ENCODE assay signal across 9 mouse cellular contexts in the genomic region with DNA sequence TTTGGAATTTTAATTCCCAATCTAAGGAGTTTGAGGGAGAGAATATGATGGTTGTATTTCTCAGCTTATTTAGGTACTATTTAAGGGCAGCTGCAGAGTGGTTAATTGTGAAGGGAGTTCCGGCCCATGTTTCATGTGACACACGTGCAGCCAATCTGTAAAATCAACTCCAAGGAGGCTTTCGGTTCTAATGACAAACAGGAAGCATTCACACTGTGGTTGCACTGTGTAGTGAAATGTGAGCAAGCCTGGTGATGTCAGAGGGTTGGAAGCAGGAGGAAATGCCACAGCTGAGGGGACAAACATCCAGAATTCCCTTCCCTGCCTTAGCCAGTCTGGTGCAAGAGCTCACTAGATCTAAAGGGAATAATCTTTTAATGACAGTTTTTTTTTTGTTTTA. TPM values are rescaled to one million over a fixed set of nuclear protein-coding genes. Genes with fewer than 3 reads are reported as not detected.
DNase-seq lines count a peak whose midpoint lies in the region; ATAC-seq lines count a peak whose summit lies in the region.
"Had no signal": no experiment of that assay in that cellular context is flagged by ENCODE, and none has a peak within 500 bp of the region (broad histone marks: within the 10 kb centered on the region; RNA-seq: fewer than 3 reads in every experiment).

No protein-coding gene starts in this region.

- ATAC-seq in hindbrain, embryonic 16.5 days = no peak
- ATAC-seq in liver, embryonic 12.5 days = no peak
- no peak for ATAC-seq in intestine, embryonic 15.5 days

- 56% methylated on average over 3 of the region's 3 CpGs for WGBS in hindbrain, embryonic 16.5 days
- 30% methylated on average over 3 of the region's 3 CpGs for WGBS in liver, embryonic 12.5 days (ENCODE audit: insufficient replicate concordance)
- WGBS in intestine, embryonic 15.5 days = 44% methylated on average over 3 of the region's 3 CpGs

- H3K9ac ChIP-seq in hindbrain, embryonic 16.5 days (ENCODE audit: low read depth, low read length) = no peak overlapping the region
- no peak overlapping the region for H3K9ac ChIP-seq in liver, embryonic 12.5 days
- H3K9ac ChIP-seq in intestine, embryonic 15.5 days = no peak overlapping the region
- H3K9ac ChIP-seq: liver, embryonic 14.5 days had no signal

- H3K27me3 ChIP-seq in hindbrain, embryonic 16.5 days (replicated peaks; ENCODE audit: control insufficient read depth, insufficient read depth, low read length) = no peaks in the 10 kb centered on the region
- no peaks in the 10 kb centered on the region; the same call in 1 of the 2 replicates for H3K27me3 ChIP-seq in liver, embryonic 12.5 days (replicated peaks)
- no peaks in the 10 kb centered on the region for H3K27me3 ChIP-seq in intestine, embryonic 15.5 days (replicated peaks)

- no peaks in the 10 kb centered on the region for H3K9me3 ChIP-seq in hindbrain, embryonic 16.5 days (ENCODE audit: control insufficient read depth, low read length)
- H3K9me3 ChIP-seq in liver, embryonic 12.5 days (replicated peaks) = no peaks in the 10 kb centered on the region
- no peaks in the 10 kb centered on the region for H3K9me3 ChIP-seq in intestine, embryonic 15.5 days

- no peaks in the 10 kb centered on the region; the same call in 1 of the 2 replicates for H3K4me1 ChIP-seq in hindbrain, embryonic 16.5 days (ENCODE audit: control insufficient read depth, insufficient read depth, low read depth, low read length)
- no peaks in the 10 kb centered on the region for H3K4me1 ChIP-seq in liver, embryonic 12.5 days
- H3K4me1 ChIP-seq in intestine, embryonic 15.5 days (replicated peaks) = no peaks in the 10 kb centered on the region

- peak; percentile 65 for DNase-seq in CD4-positive, CD25-positive, alpha-beta regulatory T cell, adult 2 months (ENCODE audit: low read depth, low spot score)
- peak; percentile 41 for DNase-seq in embryo, embryonic 11 days
- DNase-seq in heart, postnatal 4 days = peak; percentile 40
- peak; percentile 44 for DNase-seq in lung, postnatal 14 days
- no peak for DNase-seq in right cerebral cortex, adult 2 months (ENCODE audit: low spot score in 2 of 2)

- H3K36me3 ChIP-seq in hindbrain, embryonic 16.5 days (ENCODE audit: control insufficient read depth, insufficient read depth, low read length) = no peaks in the 10 kb centered on the region
- H3K36me3 ChIP-seq in liver, embryonic 12.5 days = no peaks in the 10 kb centered on the region
- no peaks in the 10 kb centered on the region for H3K36me3 ChIP-seq in intestine, embryonic 15.5 days

- H3K27ac ChIP-seq in hindbrain, embryonic 16.5 days (ENCODE audit: low read depth, low read length) = no peak overlapping the region
- H3K27ac ChIP-seq in liver, embryonic 12.5 days = no peak overlapping the region
- no peak overlapping the region for H3K27ac ChIP-seq in intestine, embryonic 15.5 days
- H3K27ac ChIP-seq: liver, embryonic 14.5 days had no signal

- H3K4me2 ChIP-seq in hindbrain, embryonic 16.5 days (ENCODE audit: low read length) = no peak overlapping the region
- H3K4me2 ChIP-seq in liver, embryonic 12.5 days = no peak overlapping the region
- no peak overlapping the region for H3K4me2 ChIP-seq in intestine, embryonic 15.5 days (replicated peaks)

- H3K4me3 ChIP-seq in hindbrain, embryonic 16.5 days (ENCODE audit: low read length) = no peak overlapping the region
- H3K4me3 ChIP-seq in liver, embryonic 12.5 days = no peak overlapping the region
- H3K4me3 ChIP-seq in intestine, embryonic 15.5 days (replicated peaks) = no peak overlapping the region

RNA-seq across cellular contexts. Expression of gene Otud1, which starts 8.3 kb away (rescaled TPM):
- 10 to 100 TPM; 37.0 to 38.4 TPM for total RNA-seq in heart, postnatal 4 days (2021)
- 1.3 and 1.5 TPM in 2 replicates for polyA plus RNA-seq in hindbrain, embryonic 16.5 days (2015; fragmentation: Nextera tagmentation; extraction: Ambion mirVana)
- polyA plus RNA-seq in liver, embryonic 12.5 days (2016; fragmentation: Nextera tagmentation; extraction: Ambion mirVana) = 1.1 and 1.2 TPM in 2 replicates
- 1.1 and 1.3 TPM in 2 replicates for polyA plus RNA-seq in intestine, embryonic 15.5 days (2015; fragmentation: Nextera tagmentation; extraction: Ambion mirVana)

Comparison
In these comparisons a context has a peak if more than half of its experiments do, and no peak if none do; other contexts are left out.
1. DNase-seq: peak in CD4-positive, CD25-positive, alpha-beta regulatory T cell, adult 2 months (single experiment), embryo, embryonic 11 days (single experiment), heart, postnatal 4 days (single experiment) and lung, postnatal 14 days (single experiment); none in right cerebral cortex, adult 2 months (0 of 2).